Mouse (Mus musculus) megakaryocyte progenitor cell, adult 5-6 weeks (primary cell): ENCODE measurements at regions not wholly inside any gene's neighbourhood (a gene's known extent, or its start where the extent isn't known, plus 50 kb on each side); places are given as distances from the start of the nearest gene placed in this dataset.

Experiments
- ATAC-seq: replicated peaks from 2 replicates; pipeline ENCODE4 v1.8.0; 2016; ENCODE audit warnings: mild to moderate bottlenecking, moderate TSS enrichment, inconsistent platforms; ENCODE audit not compliant: poor library complexity

GRCm38 (mm10) chr13:44320311-44320710 lies 409.0 kb upstream of the Jarid2 start:
- ATAC-seq = no peak

GRCm38 (mm10) chr13:44321009-44321596 lies 408.2 kb upstream of the Jarid2 start:
- ATAC-seq = no peak

GRCm38 (mm10) chr13:44328416-44328815 lies 400.9 kb upstream of the Jarid2 start:
- ATAC-seq = no peak

GRCm38 (mm10) chr13:44329161-44329560 lies 400.1 kb upstream of the Jarid2 start:
- no peak for ATAC-seq

GRCm38 (mm10) chr13:44329701-44330100 lies 399.6 kb upstream of the Jarid2 start:
- no peak for ATAC-seq

- no peak for ATAC-seq
Observed at GRCm38 (mm10) chr13:44332716-44333240, 396.5 kb upstream of the Jarid2 start.

- ATAC-seq = no peak
Observed at GRCm38 (mm10) chr13:44339061-44339741, 390.1 kb upstream of the Jarid2 start.

- ATAC-seq = no peak
Observed at GRCm38 (mm10) chr13:44345094-44345493, 384.2 kb upstream of the Jarid2 start.

- ATAC-seq = no peak
Observed at GRCm38 (mm10) chr13:44346636-44347035, 382.6 kb upstream of the Jarid2 start.

GRCm38 (mm10) chr13:44347662-44348061 lies 381.6 kb upstream of the Jarid2 start:
- no peak for ATAC-seq

- peak; percentile 39 for ATAC-seq
Observed at GRCm38 (mm10) chr13:44353899-44354298, 375.4 kb upstream of the Jarid2 start.

GRCm38 (mm10) chr13:44355771-44356221 lies 373.5 kb upstream of the Jarid2 start:
- no peak for ATAC-seq

- ATAC-seq = no peak
Observed at GRCm38 (mm10) chr13:44356981-44357380, 372.3 kb upstream of the Jarid2 start.

GRCm38 (mm10) chr13:44359344-44359743 lies 369.9 kb upstream of the Jarid2 start:
- ATAC-seq = no peak

GRCm38 (mm10) chr13:44360016-44360415 lies 369.3 kb upstream of the Jarid2 start:
- no peak for ATAC-seq

- ATAC-seq = no peak
Observed at GRCm38 (mm10) chr13:44360725-44361290, 368.5 kb upstream of the Jarid2 start.

GRCm38 (mm10) chr13:44362293-44363005 lies 366.8 kb upstream of the Jarid2 start:
- ATAC-seq = no peak

GRCm38 (mm10) chr13:44363016-44363415 lies 366.3 kb upstream of the Jarid2 start:
- no peak for ATAC-seq

GRCm38 (mm10) chr13:44369301-44369700 lies 360.0 kb upstream of the Jarid2 start:
- no peak for ATAC-seq

GRCm38 (mm10) chr13:44372361-44372877 lies 356.9 kb upstream of the Jarid2 start:
- no peak for ATAC-seq

GRCm38 (mm10) chr13:44375476-44376159 lies 353.7 kb upstream of the Jarid2 start:
- no peak for ATAC-seq
